Mouse (Mus musculus) embryo, embryonic 10 days (tissue): ENCODE results near the gene Catsperz.
"Not testable (repeated sequence)": the region's sequence is repeated elsewhere in the genome, so short reads cannot be mapped to it uniquely, and the experiment has no call there.

Experiments used
- DNase-seq: peaks from one replicate; pipeline ENCODE4 v3.0.0-alpha.2; 2015; ENCODE audit warnings: low spot score

Gene Catsperz

DNA sequence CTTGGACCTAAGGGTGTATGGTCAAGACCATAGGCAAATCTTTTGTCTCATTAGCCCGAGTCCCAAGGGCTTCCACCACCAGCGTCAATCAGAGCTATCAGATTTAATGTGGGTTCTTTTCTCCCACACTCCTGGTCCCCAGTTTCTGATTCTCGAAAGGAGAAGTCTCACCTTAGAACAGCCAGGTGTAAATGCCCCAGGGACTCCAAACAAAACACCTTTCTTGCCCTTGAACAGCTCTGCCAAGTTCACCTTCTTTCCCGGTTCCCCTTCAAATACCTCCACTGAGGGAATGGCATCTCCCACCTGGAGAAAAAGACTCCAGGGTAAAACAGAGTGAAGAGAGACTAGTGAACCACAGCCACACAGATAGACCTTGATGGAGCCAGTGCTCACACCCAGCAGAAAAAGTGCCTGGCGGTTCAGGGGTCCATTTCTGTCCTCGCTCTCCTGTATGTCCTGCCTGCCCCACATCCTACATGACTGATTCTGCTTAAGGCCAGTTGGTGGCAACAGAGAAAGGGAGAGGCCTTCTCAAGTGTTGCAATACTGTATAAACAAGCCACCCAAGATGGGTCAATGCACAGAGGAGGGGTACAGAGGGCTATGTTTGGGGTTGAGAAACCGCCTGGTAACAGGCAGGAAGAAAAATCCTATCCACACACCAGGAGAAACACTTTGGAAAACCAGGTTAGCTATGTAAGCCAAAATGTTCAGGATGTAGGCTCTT is 17.2 kb downstream of the Catsperz start:
- DNase-seq = no peak

- no peak for DNase-seq
Observed at GRCm38 (mm10) chr19:6907094-6907493, 18.1 kb downstream of the Catsperz start.

GRCm38 (mm10) chr19:6906199-6906598 is 19.0 kb downstream of the Catsperz start:
- DNase-seq = no peak

- no peak for DNase-seq
Observed at GRCm38 (mm10) chr19:6905498-6906159, 19.6 kb downstream of the Catsperz start.

GRCm38 (mm10) chr19:6904846-6905245 is 20.3 kb downstream of the Catsperz start:
- no peak for DNase-seq

DNA sequence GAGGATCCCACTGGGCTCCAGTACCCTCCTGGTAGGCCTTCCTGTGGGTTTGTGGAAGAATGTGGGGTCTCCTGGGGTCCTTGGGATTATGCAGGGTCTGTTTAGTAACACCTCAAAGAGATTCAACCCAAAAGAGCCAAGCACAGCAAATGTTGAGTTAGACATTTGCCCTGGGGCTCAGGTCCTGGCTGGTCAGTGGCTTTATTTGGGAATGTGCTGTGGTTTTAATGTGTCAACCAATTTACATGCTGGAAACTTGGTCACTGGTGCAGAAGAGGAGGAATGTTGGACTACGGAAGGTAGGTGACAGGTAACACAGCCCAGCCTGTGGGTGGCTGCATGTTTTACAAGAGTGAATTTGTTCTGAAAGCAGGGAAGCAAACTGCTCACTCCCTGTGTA is 22.1 kb downstream of the Catsperz start:
- no peak for DNase-seq

- DNase-seq = no peak
Observed at GRCm38 (mm10) chr19:6899641-6900040, 25.5 kb downstream of the Catsperz start.

DNA sequence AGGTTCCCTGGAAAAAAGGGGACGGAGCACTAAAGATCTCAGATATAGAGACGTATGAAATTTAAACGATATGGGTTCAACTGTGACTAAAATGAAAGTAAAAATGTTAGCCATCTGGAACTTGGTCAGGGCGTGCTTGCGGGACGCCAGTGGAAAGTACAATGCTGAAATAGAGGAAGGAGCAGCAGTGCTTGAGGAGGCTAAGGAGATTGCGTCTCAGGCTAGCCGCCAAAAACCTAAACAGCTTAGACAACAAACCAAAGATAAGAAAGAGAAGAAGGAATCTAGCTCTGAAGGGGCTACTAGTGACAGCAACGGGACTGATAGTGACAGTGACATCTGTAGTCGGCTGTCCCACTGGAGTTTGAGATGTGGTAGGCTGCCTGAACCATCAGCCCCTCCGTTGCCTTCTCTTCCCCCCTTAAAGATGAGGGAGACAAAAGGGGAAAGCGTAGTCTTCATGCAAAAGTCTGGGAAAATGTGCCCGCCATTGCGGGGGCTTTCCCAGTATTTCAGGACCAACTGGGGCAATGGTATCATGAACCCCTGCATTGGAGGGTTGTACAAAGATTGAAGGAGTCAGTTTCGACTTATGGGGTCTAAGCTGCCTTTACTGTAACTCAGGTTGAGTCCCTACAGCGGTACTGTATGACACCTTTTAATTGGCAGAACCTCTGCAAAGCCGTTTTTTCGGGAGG is 29.4 kb downstream of the Catsperz start:
- DNase-seq = not testable (repeated sequence)

GRCm38 (mm10) chr19:6893731-6894451 is 31.3 kb downstream of the Catsperz start:
- no peak for DNase-seq

GRCm38 (mm10) chr19:6892512-6892911 is 32.7 kb downstream of the Catsperz start:
- DNase-seq = peak; percentile 6

GRCm38 (mm10) chr19:6877965-6878364 is 47.2 kb downstream of the Catsperz start:
- DNase-seq = no peak

- DNase-seq = no peak
Observed at GRCm38 (mm10) chr19:6876799-6877198, 48.4 kb downstream of the Catsperz start.

DNA sequence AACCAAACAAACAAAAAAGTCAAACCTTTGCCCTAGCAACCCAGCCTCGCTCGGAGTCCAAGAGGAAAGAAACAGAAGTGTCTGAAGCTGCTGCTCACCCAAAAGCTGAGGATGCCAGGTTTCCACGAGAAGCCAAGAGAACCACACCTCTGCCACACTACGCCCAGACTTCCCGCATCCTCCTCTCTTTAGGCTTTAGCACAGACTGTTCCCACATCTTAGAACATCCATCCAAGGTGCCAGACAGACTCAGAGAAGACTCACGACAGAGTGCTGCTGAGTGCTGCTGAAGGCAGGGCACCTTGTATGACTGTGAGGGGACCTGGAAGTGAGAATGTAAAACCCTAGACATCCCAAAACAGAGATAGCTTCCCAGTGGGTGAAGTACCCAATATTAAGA is 49.3 kb downstream of the Catsperz start:
- DNase-seq = no peak

DNA sequence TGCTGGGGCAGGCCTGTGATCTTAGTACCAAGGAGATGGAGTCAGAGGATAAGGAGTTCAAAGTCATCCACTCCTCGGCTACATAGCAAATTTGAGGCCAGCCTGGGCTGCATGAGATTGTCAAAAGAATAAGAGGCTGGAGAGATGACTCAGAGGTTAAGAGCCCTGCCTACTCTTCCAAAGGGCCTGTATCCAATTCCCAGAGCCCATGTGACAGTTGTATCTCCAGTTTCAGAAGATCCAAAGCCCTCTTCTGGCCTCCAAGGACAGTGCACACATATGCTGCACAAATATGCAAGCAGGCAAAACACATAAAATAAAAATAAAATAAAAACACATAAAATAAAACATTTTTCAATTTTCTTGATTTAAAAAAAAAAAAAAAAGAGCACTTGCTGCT is 50.9 kb downstream of the Catsperz start:
- DNase-seq = no peak

DNA sequence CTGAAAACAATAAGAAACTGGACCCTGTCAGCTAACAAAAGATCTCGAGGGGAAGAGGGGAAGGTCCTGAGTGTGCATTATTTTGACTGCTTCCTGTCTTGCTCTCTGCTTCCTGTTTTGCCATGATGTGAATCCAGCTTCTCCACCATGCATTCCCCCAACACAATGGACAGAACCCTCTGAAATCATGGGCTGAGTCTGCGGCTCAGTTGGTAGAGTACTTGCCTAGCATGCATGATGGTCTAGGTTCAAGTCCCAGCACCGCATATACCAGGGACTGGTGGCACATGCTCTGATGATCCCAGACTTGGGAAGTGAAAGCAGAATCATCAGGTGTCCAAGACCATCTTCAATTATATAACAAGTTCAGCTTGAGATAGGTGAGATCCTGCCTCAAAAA is 52.5 kb downstream of the Catsperz start:
- DNase-seq = no peak
